Mouse (Mus musculus) liver, embryonic 12.5 days (tissue): ENCODE data around the gene Mgat4d. TPM values are rescaled to one million over a fixed set of nuclear protein-coding genes. Genes with fewer than 3 reads are reported as not detected.

ENCODE experiments used
- ATAC-seq: fragments of 200-750 bp; cut with Nextera tagmentation; 2 replicates; pipeline ENCODE4 v1.8.0; 2017; ENCODE audit warnings: moderate number of reproducible peaks, mild to moderate bottlenecking, moderate library complexity
- H3K27ac ChIP-seq: fragments of 300-500 bp; sonication (generic); 2 replicates; pipeline ENCODE4 v1.5.1; 2016; ENCODE audit warnings: mild to moderate bottlenecking
- H3K27me3 ChIP-seq: fragments of 300-500 bp; sonication (generic); replicated peaks from 2 replicates; pipeline ENCODE4 v1.6.1; 2016; ENCODE audit warnings: mild to moderate bottlenecking, moderate library complexity
- H3K36me3 ChIP-seq: fragments of 300-500 bp; sonication (generic); 2 replicates; pipeline ENCODE4 v1.6.1; 2016; ENCODE audit warnings: mild to moderate bottlenecking, moderate library complexity
- H3K4me1 ChIP-seq: fragments of 300-500 bp; sonication (generic); 2 replicates; pipeline ENCODE4 v1.6.1; 2016
- H3K4me2 ChIP-seq: fragments of 300-500 bp; sonication (generic); 2 replicates; pipeline ENCODE4 v1.6.1; 2016; ENCODE audit warnings: mild to moderate bottlenecking, moderate library complexity
- H3K4me3 ChIP-seq: fragments of 300-500 bp; sonication (generic); 2 replicates; pipeline ENCODE4 v1.5.1; 2016; ENCODE audit warnings: mild to moderate bottlenecking, moderate library complexity
- H3K9ac ChIP-seq: fragments of 300-500 bp; sonication (generic); 2 replicates; pipeline ENCODE4 v1.6.1; 2016; ENCODE audit warnings: mild to moderate bottlenecking, moderate library complexity
- H3K9me3 ChIP-seq: fragments of 300-500 bp; sonication (generic); replicated peaks from 2 replicates; pipeline ENCODE4 v1.6.1; 2016; ENCODE audit warnings: mild to moderate bottlenecking, moderate library complexity
- WGBS: fragments of 180-500 bp; shearing (Covaris S2); methylation state at CpG from one replicate; pipeline ENCODE4 v1.1.7; 2016; ENCODE audit not compliant: insufficient replicate concordance; 5-methylcytosine and 5-hydroxymethylcytosine counted together
- polyA plus RNA-seq: library from polyadenylated mRNA; unstranded; fragments of >200 nt; fragmentation: Nextera tagmentation; extraction: Ambion mirVana; gene quantifications from 2 replicates; pipeline ENCODE4 v1.2.1, GENCODE M21; 2016

Mgat4d gene
- polyA plus RNA-seq, 1 experiment from 2014 or later = not detected

DNA sequence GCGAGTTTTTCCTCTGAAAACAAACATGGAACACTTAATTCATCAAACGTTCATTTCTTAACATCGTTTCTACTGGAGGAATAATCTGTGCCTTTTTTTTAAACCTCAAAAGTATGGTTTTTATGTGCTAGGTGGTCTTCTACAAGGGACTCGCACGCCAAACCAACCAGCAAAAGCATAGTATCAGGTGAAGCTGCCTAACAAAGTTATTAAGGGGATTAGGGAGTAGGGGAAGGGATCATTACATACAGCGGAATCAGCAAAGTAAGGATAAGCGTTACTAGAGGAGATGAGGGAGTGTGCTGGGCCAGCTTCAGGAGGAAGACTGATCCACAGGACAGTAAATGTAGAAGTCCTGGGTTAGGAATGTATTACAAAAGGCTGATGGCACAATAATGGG lies 15.4 kb upstream of the Mgat4d start:
- peak overlapping the region; percentile 61 for H3K9ac ChIP-seq

DNA sequence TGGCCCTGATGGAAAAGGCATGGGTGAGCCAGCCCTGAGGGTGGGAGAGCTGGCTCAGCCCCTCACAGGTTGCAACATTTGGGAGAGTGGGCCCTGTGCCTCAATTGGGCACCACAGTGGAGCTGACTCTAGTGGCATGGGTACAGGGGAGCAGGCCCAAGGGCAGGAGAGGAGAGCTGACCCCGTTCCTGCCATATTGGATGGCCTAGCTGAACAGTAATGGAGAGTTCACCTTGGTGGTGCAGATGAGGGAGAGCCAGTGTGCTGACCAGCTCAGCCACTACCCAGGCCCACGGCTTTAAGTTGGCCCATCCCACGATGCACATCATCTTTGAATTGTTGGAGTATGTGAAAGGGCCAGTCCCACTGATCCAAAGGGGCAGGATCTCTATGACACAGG lies 6.2 kb upstream of the Mgat4d start:
- H3K36me3 ChIP-seq = no peaks in the 10 kb centered on the region
- H3K9ac ChIP-seq = no peak overlapping the region
- WGBS = 62% methylated on average over 3 of the region's 3 CpGs
- no peak overlapping the region for H3K4me3 ChIP-seq
- peaks cover 4% of the 10 kb centered on the region; the same call in 1 of the 2 replicates for H3K4me1 ChIP-seq
- no peak overlapping the region for H3K4me2 ChIP-seq
- H3K27me3 ChIP-seq = no peaks in the 10 kb centered on the region; the same call in 1 of the 2 replicates
- no peaks in the 10 kb centered on the region for H3K9me3 ChIP-seq
- no peak overlapping the region for H3K27ac ChIP-seq
- ATAC-seq = no peak

More for the DNA sequence above, 15.4 kb upstream of the Mgat4d start:
- Histone ChIP-seq H3K4me3 (peak overlapping the region; percentile 95), H3K4me1 (peaks cover 11% of the 10 kb centered on the region), H3K27ac (no peak overlapping the region), H3K36me3 (peaks cover 16% of the 10 kb centered on the region), H3K9me3 (no peaks in the 10 kb centered on the region), H3K4me2 (peak overlapping the region; percentile 87), H3K27me3 (peaks cover 21% of the 10 kb centered on the region)
- ATAC-seq = no peak
- WGBS = 18% methylated on average over 7 of the region's 7 CpGs

DNA sequence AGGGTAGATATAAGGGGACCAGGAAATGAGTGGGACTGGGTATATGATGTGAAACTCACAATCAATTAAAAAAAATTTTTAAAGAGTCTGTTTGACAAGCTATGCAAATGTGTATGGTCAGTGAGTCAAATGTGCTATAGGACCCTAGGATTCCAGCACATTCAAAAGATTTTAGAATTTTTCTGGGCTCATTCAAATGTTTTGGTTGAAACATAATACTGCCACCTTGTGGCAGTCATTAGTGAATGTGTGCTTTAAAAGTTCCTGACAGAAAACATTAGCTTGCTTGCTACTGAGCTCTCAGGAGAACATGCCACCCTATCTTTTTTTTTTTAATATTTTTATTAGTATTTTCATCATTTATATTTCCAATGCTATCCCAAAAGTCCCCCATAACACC lies 5.6 kb upstream of the Mgat4d start:
- H3K4me3 ChIP-seq = no peak overlapping the region
- H3K9ac ChIP-seq = no peak overlapping the region
- ATAC-seq = no peak
- H3K36me3 ChIP-seq = no peaks in the 10 kb centered on the region
- H3K27me3 ChIP-seq = peaks cover 2% of the 10 kb centered on the region; the same call in 1 of the 2 replicates
- peaks cover 4% of the 10 kb centered on the region; the same call in 1 of the 2 replicates for H3K4me1 ChIP-seq
- H3K4me2 ChIP-seq = no peak overlapping the region
- no peaks in the 10 kb centered on the region for H3K9me3 ChIP-seq
- H3K27ac ChIP-seq = no peak overlapping the region

DNA sequence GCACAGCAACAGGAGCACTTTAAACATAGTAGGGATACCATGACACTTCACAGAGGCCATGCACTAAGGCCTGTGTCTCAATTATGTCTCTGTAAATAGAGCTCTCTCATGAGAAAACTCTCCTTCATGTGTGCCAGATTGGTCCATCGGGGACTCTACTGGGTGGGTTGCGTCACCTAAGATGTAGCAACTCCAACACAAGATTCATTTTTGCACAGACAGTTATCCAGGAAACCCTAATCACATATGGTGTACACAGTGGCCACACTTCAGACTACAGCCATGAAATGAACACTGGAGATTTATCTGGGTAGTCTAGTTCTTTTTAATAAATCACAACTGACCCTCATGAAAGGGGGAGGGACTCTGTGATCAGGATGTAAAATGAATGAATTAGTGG lies 3.0 kb downstream of the Mgat4d start:
- Histone ChIP-seq H3K9me3 (no peaks in the 10 kb centered on the region), H3K27me3 (peaks cover 11% of the 10 kb centered on the region), H3K4me1 (no peaks in the 10 kb centered on the region), H3K36me3 (no peaks in the 10 kb centered on the region), H3K9ac (no peak overlapping the region), H3K27ac (no peak overlapping the region), H3K4me2 (no peak overlapping the region), H3K4me3 (no peak overlapping the region)
- ATAC-seq = no peak
- 76% methylated on average over 2 of the region's 2 CpGs for WGBS

DNA sequence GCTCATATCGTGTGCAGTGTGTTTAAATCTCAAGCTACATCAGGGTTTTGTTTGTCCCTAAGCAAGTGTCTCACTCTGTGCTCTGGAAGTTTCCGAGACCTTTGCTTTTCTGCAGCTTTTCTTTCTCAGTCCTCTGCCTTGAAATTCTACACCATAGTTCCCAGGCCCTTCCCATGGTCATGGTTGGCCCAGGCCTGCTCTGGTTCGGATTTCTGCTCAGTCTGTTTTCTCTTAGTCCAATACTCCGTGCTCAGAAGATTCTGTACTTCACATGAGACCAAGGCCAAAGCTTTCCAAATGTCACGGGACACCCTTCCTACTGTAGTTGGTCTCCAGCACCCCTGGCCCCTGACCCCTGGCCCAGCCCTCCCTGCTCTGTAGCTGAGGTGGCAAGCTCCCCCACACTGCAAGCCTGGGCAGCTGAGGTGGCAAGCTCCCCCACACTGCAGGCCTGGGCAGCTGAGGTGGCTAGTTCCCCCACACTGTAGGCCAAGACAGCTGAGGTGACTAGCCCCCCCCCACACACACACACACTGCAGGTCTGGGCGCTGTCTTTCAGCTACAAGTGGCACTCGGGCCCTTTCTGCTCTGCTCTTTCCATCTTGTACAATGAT lies 15.0 kb downstream of the Mgat4d start:
- Histone ChIP-seq H3K4me3 (no peak overlapping the region), H3K4me1 (no peaks in the 10 kb centered on the region), H3K4me2 (no peak overlapping the region), H3K9me3 (no peaks in the 10 kb centered on the region), H3K36me3 (no peaks in the 10 kb centered on the region), H3K27me3 (no peaks in the 10 kb centered on the region), H3K9ac (no peak overlapping the region), H3K27ac (no peak overlapping the region)
- ATAC-seq = no peak; the same call in 1 of the 2 replicates
- 56% methylated on average over 7 of the region's 7 CpGs for WGBS

DNA sequence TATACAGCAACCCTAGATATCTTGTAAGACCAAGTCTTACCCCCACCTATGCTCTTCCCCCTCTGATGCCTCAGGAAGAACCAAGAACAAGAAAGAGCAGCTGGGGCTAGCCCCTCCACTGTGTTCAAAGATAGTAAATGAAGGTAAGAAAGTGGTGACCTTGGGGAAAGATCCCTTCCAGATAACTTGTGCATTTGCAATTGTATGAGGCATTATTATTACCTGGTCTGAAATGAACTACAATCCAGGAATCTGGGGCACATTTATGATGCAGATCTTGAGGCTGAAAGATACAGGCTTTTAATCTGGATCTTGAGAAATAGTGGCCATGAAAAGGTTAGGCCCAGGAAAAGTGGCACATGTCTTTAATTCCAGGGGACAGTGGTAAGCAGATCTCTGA lies 29.0 kb downstream of the Mgat4d start:
- Histone ChIP-seq H3K9me3 (no peaks in the 10 kb centered on the region), H3K27me3 (0 out of 2 replicates have a peak, but pooled peaks cover 3% of the 10 kb centered on the region), H3K9ac (no peak overlapping the region), H3K4me2 (no peak overlapping the region), H3K36me3 (no peaks in the 10 kb centered on the region), H3K4me1 (no peaks in the 10 kb centered on the region), H3K4me3 (no peak overlapping the region), H3K27ac (no peak overlapping the region)
- no peak for ATAC-seq

DNA sequence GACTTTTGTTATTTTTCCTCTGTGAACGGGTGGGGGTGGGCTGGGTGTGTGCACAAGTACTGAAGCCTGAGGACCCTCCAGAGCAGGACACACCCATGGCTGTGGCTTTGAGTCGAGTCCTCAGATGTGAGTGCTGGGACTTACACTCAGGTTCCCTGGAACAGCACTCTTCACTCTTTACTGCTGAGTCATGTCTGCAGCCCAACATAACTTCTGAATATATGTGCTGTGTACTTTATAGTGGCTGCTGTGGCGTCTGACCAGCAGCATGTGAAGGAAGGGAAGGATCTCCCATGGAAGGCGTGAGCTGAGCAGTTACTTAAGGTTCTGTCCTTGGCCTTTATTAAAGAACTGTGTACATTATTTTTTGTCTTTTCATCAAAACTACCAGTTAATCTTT lies 31.9 kb downstream of the Mgat4d start:
- Histone ChIP-seq H3K9me3 (no peaks in the 10 kb centered on the region), H3K27me3 (0 out of 2 replicates have a peak, but pooled peaks cover 3% of the 10 kb centered on the region), H3K4me2 (no peak overlapping the region), H3K36me3 (no peaks in the 10 kb centered on the region), H3K27ac (no peak overlapping the region), H3K9ac (no peak overlapping the region), H3K4me1 (no peaks in the 10 kb centered on the region), H3K4me3 (no peak overlapping the region)
- no peak for ATAC-seq
- WGBS = 33% methylated on average over 4 of the region's 4 CpGs

DNA sequence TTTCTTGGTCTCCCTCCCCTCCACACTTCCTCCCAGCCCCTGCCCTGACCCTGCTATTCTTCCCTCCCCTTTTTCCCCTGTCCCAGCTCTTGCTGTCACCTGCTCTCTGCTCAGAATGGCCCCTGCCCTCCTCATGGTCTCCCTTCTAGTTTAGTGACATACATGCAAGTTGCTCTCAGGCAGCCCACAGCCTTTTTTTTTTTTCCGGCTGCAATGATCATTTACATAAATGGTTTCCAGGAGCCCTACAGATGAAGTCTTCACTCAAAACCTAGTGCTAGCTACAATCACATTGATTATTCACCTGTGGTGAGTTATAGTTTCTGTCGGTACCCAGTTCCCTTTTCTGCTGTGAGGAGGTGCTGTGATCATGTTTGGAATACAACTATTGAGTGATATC lies 32.7 kb downstream of the Mgat4d start:
- no peaks in the 10 kb centered on the region for H3K9me3 ChIP-seq
- H3K9ac ChIP-seq = no peak overlapping the region
- no peaks in the 10 kb centered on the region for H3K4me1 ChIP-seq
- H3K27ac ChIP-seq = no peak overlapping the region
- no peaks in the 10 kb centered on the region for H3K36me3 ChIP-seq
- H3K4me2 ChIP-seq = no peak overlapping the region
- no peak for ATAC-seq
- no peak overlapping the region for H3K4me3 ChIP-seq
- H3K27me3 ChIP-seq = 0 out of 2 replicates have a peak, but pooled peaks cover 3% of the 10 kb centered on the region
- 70% methylated on average over 2 of the region's 2 CpGs for WGBS

DNA sequence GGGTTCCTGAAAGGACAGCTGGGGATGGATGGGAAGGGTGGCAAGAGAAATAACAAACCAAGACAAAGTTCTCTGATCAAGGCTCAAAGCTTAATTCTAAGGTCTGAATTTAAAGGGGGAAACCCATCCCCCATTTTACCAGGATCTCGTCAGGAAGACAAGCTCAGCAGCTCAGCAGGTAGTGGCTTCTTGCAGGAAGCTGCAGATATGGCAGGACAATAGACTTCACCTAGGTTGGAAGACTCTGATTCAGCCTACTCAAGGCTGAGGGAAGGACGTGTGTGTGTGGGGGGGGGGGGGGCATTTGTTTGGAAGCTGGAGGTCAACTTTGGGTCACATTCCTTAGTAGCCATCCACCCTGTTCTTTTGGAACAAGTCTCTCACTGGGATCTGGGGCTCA lies 34.6 kb downstream of the Mgat4d start:
- no peak overlapping the region for H3K27ac ChIP-seq
- H3K4me1 ChIP-seq = no peaks in the 10 kb centered on the region
- H3K4me2 ChIP-seq = no peak overlapping the region
- H3K36me3 ChIP-seq = no peaks in the 10 kb centered on the region
- WGBS = 16% methylated on average over 2 of the region's 2 CpGs
- H3K4me3 ChIP-seq = no peak overlapping the region
- no peak overlapping the region for H3K9ac ChIP-seq
- H3K27me3 ChIP-seq = peaks cover 14% of the 10 kb centered on the region
- no peak for ATAC-seq
- no peaks in the 10 kb centered on the region for H3K9me3 ChIP-seq

DNA sequence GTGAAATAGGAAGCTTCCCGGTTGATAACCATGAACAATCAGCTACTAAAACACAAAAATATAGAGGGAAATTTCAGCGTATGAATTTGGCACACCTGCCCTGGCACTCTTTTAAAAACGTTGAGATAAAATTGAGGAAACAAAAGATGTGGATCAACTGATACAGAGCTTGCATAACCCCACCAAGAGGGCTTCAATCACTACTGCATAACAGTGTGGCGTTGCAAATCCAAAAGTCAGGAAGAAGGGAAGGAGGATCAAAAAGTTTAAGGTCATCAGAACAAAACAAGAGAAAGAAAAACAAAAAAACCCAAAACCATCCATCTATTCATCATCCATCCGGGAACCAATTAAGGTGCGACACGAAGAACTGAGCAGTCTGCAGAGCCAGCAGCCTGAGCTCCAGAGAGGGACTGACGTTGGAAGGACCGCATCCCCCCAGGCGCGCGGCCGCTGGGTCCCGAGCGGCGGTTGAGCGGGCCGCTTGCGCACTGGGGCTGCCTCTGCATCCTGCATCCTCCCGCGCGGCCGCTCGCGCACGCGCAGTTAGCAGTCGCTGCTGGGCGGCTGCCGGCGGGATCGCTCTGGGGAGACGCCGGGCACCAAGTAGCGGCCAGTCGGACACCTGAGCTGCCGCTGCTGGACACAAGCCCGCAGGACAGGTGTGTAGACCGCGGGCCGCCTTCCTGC lies 41.2 kb downstream of the Mgat4d start, which contains the start of gene Clgn:
TSS of gene Clgn (plus strand) at position 552 of the 690 bp plus-strand sequence.
- H3K9me3 ChIP-seq = no peaks in the 10 kb centered on the region
- H3K4me3 ChIP-seq = peak within 1 kb of the TSS; percentile 51
- no peaks in the 10 kb centered on the region for H3K36me3 ChIP-seq
- peaks cover 12% of the 10 kb centered on the region for H3K4me1 ChIP-seq
- H3K27ac ChIP-seq = no peak within 1 kb of the TSS
- H3K27me3 ChIP-seq = peaks cover 55% of the 10 kb centered on the region
- ATAC-seq = 0 out of 2 replicates have a peak, but pooled peaks have one; percentile 37
- H3K9ac ChIP-seq = peak within 1 kb of the TSS; percentile 57; the same call in 1 of the 2 replicates
- peak within 1 kb of the TSS; percentile 74 for H3K4me2 ChIP-seq
- 3% methylated on average over 41 of the region's 41 CpGs for WGBS

DNA sequence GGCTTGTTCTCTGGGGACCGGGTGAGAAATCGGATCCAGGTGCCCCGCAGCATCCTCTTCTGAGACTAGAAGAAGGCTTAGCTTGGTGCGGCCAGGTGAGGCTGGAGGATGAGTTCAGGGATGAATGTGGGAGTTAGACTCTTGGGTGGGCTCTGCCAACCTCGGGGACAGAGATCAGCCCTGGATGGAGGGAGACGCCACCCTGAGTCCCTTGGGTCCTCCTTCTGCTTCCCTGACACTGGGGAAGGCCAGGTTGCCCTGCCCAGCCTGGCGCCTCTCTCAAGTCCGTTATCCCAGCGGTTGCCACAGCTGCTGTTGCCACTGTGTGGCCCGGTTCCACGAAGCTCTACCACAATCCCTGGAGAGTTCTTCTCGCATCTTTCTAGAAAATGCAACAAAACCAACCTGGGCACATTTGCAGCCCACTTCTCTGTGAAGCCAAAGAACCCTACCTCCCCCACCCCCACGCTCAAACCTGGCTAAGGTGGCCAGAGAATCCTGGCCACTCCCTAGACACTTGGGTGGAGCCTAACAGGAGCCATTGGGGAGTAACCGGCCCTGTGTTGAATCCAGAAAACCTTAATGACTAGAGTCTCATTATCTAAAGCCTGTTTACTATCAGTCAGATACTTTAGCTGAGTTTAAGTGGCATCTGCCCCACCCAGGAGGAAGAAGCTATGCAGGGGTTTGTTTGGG lies 41.9 kb downstream of the Mgat4d start:
- Histone ChIP-seq H3K36me3 (no peaks in the 10 kb centered on the region), H3K9ac (peak overlapping the region; percentile 57; the same call in 1 of the 2 replicates), H3K27ac (no peak overlapping the region), H3K4me3 (peak overlapping the region; percentile 51), H3K9me3 (no peaks in the 10 kb centered on the region), H3K4me1 (peaks cover 12% of the 10 kb centered on the region), H3K4me2 (peak overlapping the region; percentile 74), H3K27me3 (peaks cover 55% of the 10 kb centered on the region)
- ATAC-seq = no peak
- 15% methylated on average over 14 of the region's 14 CpGs for WGBS

DNA sequence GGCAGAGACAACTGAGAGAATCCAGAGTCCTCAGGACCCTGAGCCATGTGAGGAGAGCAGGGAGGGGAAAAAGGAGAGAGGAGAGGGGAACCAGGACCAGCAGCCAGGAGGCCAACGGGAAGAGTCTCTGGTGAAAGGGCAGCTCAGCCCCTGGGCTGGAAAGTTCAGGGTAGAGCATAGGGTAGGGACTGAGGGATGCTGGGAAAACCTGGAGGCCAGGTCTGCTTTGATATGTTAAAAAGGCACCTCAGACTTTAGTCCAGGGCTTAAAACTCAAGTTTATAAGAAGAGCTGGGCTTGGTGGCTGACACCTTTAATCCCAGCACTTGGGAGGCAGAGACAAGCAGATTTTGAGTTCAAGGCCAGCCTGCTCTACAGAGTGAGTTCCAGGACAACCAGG lies 44.2 kb downstream of the Mgat4d start:
- H3K36me3 ChIP-seq = no peaks in the 10 kb centered on the region
- ATAC-seq = no peak
- H3K4me3 ChIP-seq = no peak overlapping the region
- no peak overlapping the region for H3K27ac ChIP-seq
- H3K9me3 ChIP-seq = no peaks in the 10 kb centered on the region
- H3K9ac ChIP-seq = no peak overlapping the region
- no peak overlapping the region for H3K4me2 ChIP-seq
- peaks cover 48% of the 10 kb centered on the region for H3K27me3 ChIP-seq
- H3K4me1 ChIP-seq = peaks cover 12% of the 10 kb centered on the region
- WGBS = 58% methylated on average over 1 of the region's 1 CpGs
